Mouse (Mus musculus): ENCODE measurements around the gene Prr5.

- TF ChIP-seq CTCF (IDR thresholded peaks at IDR 0.05; ENCODE audit: low read depth, low read length) (no peak), POLR2A (IDR thresholded peaks at IDR 0.05; ENCODE audit: borderline replicate concordance, low read depth, low read length) (no peak)
These were observed 67.0 kb downstream of the Prr5 start for GRCm38 (mm10) chr15:84736346-84736993.

Data from bone marrow macrophage, adult 2 months (primary cell).